Mouse (Mus musculus): ENCODE results near the gene Taok3. TPM values are rescaled to one million over a fixed set of nuclear protein-coding genes. Genes with fewer than 3 reads are reported as not detected.
A peak's percentile ranks its signal among the peaks of the same experiment; 100 is the strongest.

The Taok3 gene
- polyA plus RNA-seq, 1 experiment from 2014 or later, result 58.1 TPM

DNA sequence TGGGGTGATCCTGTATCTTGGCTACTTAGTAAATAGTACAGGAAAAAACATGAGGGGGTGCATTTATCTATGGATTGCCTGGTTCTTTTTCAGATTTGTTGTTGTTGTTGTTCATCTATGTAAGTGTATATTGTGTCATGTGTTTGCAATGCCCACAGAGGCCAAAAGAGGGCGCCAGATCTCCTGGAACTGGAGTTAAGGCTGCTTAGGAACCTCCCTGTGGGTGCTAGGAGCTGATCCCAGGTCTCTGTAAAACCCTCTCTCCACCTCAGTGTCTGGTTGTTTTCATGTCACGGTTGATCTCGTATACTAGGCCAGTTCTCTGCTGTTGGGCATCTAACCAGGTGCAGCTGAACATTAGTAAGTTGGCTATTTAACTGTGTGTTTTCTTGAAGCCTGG, 78.5 kb downstream of the Taok3 start:
- no peak overlapping the region for H3K4me3 ChIP-seq (replicated peaks; ENCODE audit: low read length)
- H3K27ac ChIP-seq (ENCODE audit: low read length), result no peak overlapping the region
- no peaks in the 10 kb centered on the region for H3K36me3 ChIP-seq (ENCODE audit: control insufficient read depth, insufficient read depth)
- H3K4me2 ChIP-seq (ENCODE audit: low read length), result no peak overlapping the region
- no peaks in the 10 kb centered on the region for H3K4me1 ChIP-seq (replicated peaks; ENCODE audit: control insufficient read depth, insufficient read depth, low read length)
- no peak overlapping the region for H3K9ac ChIP-seq (replicated peaks; ENCODE audit: low read depth, low read length)
- ATAC-seq, result no peak
- WGBS, result 73% methylated on average over 3 of the region's 3 CpGs
- H3K27me3 ChIP-seq (replicated peaks; ENCODE audit: control insufficient read depth, insufficient read depth, low read length), result no peaks in the 10 kb centered on the region
- H3K9me3 ChIP-seq (ENCODE audit: control insufficient read depth, low read length), result no peaks in the 10 kb centered on the region

DNA sequence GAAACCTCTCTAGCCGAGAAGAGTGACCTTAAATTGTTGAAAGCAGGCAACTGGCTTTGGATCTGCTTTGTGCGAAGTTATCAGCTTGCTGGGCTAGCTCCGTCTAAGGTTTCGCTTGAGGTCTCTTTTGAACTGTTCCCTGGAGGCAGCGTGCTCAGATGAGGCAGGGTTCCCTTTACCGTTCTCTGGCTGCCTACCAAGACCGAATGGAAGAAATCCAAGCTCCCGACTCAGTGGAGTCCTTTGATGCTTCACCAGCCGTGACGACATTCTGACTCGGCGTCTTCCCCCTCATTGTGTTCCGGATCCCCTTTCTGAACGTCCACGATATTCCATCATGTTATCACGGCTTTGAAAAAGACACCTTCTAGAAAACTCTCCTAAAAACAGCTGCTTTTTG, 87.4 kb downstream of the Taok3 start:
- Histone ChIP-seq H3K27me3 (replicated peaks; ENCODE audit: control insufficient read depth, insufficient read depth, low read length) (no peaks in the 10 kb centered on the region), H3K9ac (replicated peaks; ENCODE audit: low read depth, low read length) (no peak overlapping the region), H3K4me1 (replicated peaks; ENCODE audit: control insufficient read depth, insufficient read depth, low read length) (no peaks in the 10 kb centered on the region), H3K27ac (ENCODE audit: low read length) (no peak overlapping the region), H3K4me3 (replicated peaks; ENCODE audit: low read length) (no peak overlapping the region), H3K4me2 (ENCODE audit: low read length) (no peak overlapping the region), H3K36me3 (ENCODE audit: control insufficient read depth, insufficient read depth) (peaks cover 8% of the 10 kb centered on the region), H3K9me3 (ENCODE audit: control insufficient read depth, low read length) (peaks cover 5% of the 10 kb centered on the region; the same call in 1 of the 2 replicates)
- WGBS, result 61% methylated on average over 16 of the region's 16 CpGs
- no peak for ATAC-seq

DNA sequence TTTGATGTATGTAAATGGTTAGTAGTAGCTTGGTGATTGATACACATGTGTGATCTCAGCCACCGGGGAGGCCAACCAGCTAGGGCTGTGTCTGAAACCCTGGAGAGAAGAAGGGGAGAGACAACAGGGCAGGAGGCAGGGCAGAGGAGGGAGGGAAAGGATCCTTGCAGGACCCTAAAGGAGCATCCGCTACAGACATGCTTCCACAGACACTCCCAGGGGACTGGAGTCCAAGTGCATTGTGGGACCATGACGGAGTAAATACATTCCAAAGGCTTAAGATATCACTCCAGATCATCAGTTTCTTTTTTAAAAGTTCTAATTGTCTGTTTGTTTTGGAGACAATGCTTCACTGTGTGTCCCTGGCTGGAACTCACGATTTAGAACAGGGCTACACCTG, 94.1 kb downstream of the Taok3 start:
- Histone ChIP-seq H3K27ac (ENCODE audit: low read length) (no peak overlapping the region), H3K36me3 (ENCODE audit: control insufficient read depth, insufficient read depth) (peaks cover 4% of the 10 kb centered on the region), H3K9me3 (ENCODE audit: control insufficient read depth, low read length) (peaks cover under 1% of the 10 kb centered on the region; the same call in 1 of the 2 replicates), H3K4me1 (replicated peaks; ENCODE audit: control insufficient read depth, insufficient read depth, low read length) (no peaks in the 10 kb centered on the region), H3K4me2 (ENCODE audit: low read length) (no peak overlapping the region), H3K9ac (replicated peaks; ENCODE audit: low read depth, low read length) (no peak overlapping the region), H3K4me3 (replicated peaks; ENCODE audit: low read length) (no peak overlapping the region), H3K27me3 (replicated peaks; ENCODE audit: control insufficient read depth, insufficient read depth, low read length) (no peaks in the 10 kb centered on the region)
- 71% methylated on average over 4 of the region's 4 CpGs for WGBS
- no peak for ATAC-seq

DNA sequence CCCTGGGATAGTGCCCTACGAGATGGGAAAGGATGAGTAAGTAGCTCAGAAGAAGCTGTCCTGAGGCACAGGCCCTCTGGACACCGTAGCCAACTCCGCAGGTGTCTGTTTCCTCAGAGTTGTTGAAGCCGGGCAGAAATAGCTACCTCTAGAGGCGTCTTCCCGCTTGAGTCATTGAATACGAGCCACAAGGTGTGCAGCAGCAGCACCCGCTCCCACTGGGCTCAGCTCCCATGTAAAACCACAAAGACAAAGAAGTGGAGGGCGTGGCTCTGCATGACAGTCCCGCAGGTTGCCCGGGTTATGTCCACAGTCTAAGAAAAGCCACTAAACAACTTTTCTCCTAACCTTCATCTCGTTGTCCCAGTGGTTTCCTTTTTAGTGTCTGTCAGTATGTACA, 111.1 kb downstream of the Taok3 start:
- Histone ChIP-seq H3K27me3 (replicated peaks; ENCODE audit: control insufficient read depth, insufficient read depth, low read length) (no peaks in the 10 kb centered on the region), H3K27ac (ENCODE audit: low read length) (no peak overlapping the region), H3K9ac (replicated peaks; ENCODE audit: low read depth, low read length) (no peak overlapping the region), H3K4me3 (replicated peaks; ENCODE audit: low read length) (no peak overlapping the region), H3K4me1 (replicated peaks; ENCODE audit: control insufficient read depth, insufficient read depth, low read length) (no peaks in the 10 kb centered on the region), H3K9me3 (ENCODE audit: control insufficient read depth, low read length) (no peaks in the 10 kb centered on the region), H3K4me2 (ENCODE audit: low read length) (no peak overlapping the region), H3K36me3 (ENCODE audit: control insufficient read depth, insufficient read depth) (no peaks in the 10 kb centered on the region)
- 60% methylated on average over 12 of the region's 12 CpGs for WGBS
- no peak for ATAC-seq

DNA sequence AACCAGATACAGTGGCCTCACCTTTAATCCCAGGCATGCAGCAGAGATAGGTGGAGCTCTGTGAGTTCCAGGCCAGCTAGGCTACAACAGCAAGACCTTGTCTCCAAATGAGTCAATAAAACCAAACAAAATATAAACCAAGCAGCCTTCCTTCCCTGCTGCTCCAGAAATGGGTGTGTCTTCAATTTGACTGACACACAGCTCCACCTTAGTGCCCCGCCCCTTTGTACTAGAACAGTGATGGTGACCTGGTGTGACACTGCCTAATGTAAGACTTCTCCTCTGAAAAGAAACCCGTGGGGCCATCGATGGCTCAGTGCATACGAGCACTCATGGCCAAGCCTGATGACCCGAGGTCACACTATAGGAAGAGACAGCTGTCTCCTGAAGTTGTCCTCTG, 116.6 kb downstream of the Taok3 start:
- Histone ChIP-seq H3K9ac (replicated peaks; ENCODE audit: low read depth, low read length) (no peak overlapping the region), H3K4me2 (ENCODE audit: low read length) (no peak overlapping the region), H3K9me3 (ENCODE audit: control insufficient read depth, low read length) (no peaks in the 10 kb centered on the region), H3K36me3 (ENCODE audit: control insufficient read depth, insufficient read depth) (no peaks in the 10 kb centered on the region), H3K4me3 (replicated peaks; ENCODE audit: low read length) (no peak overlapping the region), H3K27me3 (replicated peaks; ENCODE audit: control insufficient read depth, insufficient read depth, low read length) (no peaks in the 10 kb centered on the region), H3K4me1 (replicated peaks; ENCODE audit: control insufficient read depth, insufficient read depth, low read length) (peaks cover 4% of the 10 kb centered on the region), H3K27ac (ENCODE audit: low read length) (no peak overlapping the region)
- WGBS, result 88% methylated on average over 5 of the region's 5 CpGs
- no peak for ATAC-seq

DNA sequence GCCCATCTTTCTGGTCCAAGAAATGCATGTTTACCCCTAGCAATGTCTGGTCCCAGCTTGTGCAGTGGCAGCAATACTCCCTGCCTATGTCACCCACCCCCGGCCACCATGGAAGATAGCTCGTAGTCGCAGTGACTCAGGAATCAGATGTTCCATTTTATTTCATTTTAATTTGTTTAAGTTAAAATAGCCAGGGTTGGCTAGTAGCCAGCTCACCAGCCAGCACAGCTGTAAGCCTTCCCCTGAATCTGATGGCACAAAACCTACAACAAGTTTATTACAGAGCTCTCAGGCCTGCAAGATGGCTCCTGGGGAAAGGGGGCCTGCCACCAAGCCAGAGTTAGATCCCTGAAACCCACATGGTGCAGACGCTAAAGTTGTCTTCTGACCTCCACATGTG, 119.2 kb downstream of the Taok3 start:
- Histone ChIP-seq H3K27ac (ENCODE audit: low read length) (no peak overlapping the region), H3K4me2 (ENCODE audit: low read length) (no peak overlapping the region), H3K4me1 (replicated peaks; ENCODE audit: control insufficient read depth, insufficient read depth, low read length) (peaks cover 19% of the 10 kb centered on the region), H3K9ac (replicated peaks; ENCODE audit: low read depth, low read length) (no peak overlapping the region), H3K27me3 (replicated peaks; ENCODE audit: control insufficient read depth, insufficient read depth, low read length) (no peaks in the 10 kb centered on the region), H3K9me3 (ENCODE audit: control insufficient read depth, low read length) (no peaks in the 10 kb centered on the region), H3K4me3 (replicated peaks; ENCODE audit: low read length) (no peak overlapping the region), H3K36me3 (ENCODE audit: control insufficient read depth, insufficient read depth) (no peaks in the 10 kb centered on the region)
- ATAC-seq, result no peak
- WGBS, result 72% methylated on average over 4 of the region's 4 CpGs

DNA sequence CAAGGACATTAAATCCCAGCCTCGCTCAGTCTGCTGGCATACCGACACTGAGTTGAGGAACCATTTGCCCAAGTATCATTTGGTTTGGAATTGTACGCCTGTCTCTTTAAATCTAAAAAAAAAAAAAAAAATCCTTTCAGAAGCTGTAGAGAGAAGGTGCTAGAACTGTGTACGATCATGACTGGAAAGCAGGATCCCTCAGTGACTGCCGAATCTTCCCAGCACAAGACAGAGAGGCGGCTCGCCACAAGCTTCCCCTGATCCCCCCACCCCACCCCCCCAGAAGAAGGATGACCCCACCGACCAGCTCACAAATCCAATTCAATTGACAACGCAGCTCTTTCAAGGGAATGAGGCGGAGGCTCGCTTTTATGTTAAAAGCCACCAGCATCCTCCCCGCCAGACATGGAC, 120.4 kb downstream of the Taok3 start:
- Histone ChIP-seq H3K36me3 (ENCODE audit: control insufficient read depth, insufficient read depth) (no peaks in the 10 kb centered on the region), H3K4me1 (replicated peaks; ENCODE audit: control insufficient read depth, insufficient read depth, low read length) (peaks cover 21% of the 10 kb centered on the region), H3K27me3 (replicated peaks; ENCODE audit: control insufficient read depth, insufficient read depth, low read length) (no peaks in the 10 kb centered on the region), H3K9me3 (ENCODE audit: control insufficient read depth, low read length) (no peaks in the 10 kb centered on the region), H3K27ac (ENCODE audit: low read length) (peak overlapping the region; percentile 96), H3K4me2 (ENCODE audit: low read length) (peak overlapping the region; percentile 72), H3K9ac (replicated peaks; ENCODE audit: low read depth, low read length) (peak overlapping the region; percentile 88), H3K4me3 (replicated peaks; ENCODE audit: low read length) (peak overlapping the region; percentile 73)
- peak; percentile 73 for ATAC-seq
- 2% methylated on average over 12 of the region's 12 CpGs for WGBS

DNA sequence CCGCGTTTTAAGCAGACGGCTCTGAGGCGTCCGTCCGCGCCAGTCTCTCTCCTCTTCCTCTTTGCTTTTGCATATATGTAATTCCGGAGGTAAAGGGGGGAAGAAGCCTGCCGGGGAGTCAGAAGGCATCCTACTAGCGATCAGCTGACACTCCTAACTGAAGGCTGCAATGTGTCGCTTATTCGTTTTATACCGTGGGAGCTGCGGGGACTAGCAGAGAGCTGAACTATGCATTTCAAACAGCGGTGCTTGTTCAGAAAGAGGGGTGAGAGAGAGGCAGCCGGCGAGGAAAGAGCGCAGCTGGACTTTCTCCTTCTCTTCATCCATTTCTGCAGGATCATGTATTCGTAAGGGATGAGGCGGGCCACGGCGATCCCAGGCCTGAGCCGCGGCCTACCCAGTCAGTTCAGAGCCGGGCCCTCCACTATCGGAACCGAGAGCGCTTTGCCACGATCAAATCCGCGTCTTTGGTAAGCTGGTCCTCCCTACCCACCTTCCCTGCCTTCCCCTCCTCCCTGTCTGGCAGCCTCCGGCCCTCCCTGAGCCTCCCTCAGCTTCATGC, 120.9 kb downstream of the Taok3 start:
- no peaks in the 10 kb centered on the region for H3K36me3 ChIP-seq (ENCODE audit: control insufficient read depth, insufficient read depth)
- H3K27ac ChIP-seq (ENCODE audit: low read length), result peak overlapping the region; percentile 96
- H3K27me3 ChIP-seq (replicated peaks; ENCODE audit: control insufficient read depth, insufficient read depth, low read length), result no peaks in the 10 kb centered on the region
- peak overlapping the region; percentile 73 for H3K4me3 ChIP-seq (replicated peaks; ENCODE audit: low read length)
- no peaks in the 10 kb centered on the region for H3K9me3 ChIP-seq (ENCODE audit: control insufficient read depth, low read length)
- peak; percentile 64 for ATAC-seq
- H3K4me2 ChIP-seq (ENCODE audit: low read length), result peak overlapping the region; percentile 72
- H3K9ac ChIP-seq (replicated peaks; ENCODE audit: low read depth, low read length), result peak overlapping the region; percentile 88
- 1% methylated on average over 32 of the region's 32 CpGs for WGBS
- H3K4me1 ChIP-seq (replicated peaks; ENCODE audit: control insufficient read depth, insufficient read depth, low read length), result peaks cover 21% of the 10 kb centered on the region

DNA sequence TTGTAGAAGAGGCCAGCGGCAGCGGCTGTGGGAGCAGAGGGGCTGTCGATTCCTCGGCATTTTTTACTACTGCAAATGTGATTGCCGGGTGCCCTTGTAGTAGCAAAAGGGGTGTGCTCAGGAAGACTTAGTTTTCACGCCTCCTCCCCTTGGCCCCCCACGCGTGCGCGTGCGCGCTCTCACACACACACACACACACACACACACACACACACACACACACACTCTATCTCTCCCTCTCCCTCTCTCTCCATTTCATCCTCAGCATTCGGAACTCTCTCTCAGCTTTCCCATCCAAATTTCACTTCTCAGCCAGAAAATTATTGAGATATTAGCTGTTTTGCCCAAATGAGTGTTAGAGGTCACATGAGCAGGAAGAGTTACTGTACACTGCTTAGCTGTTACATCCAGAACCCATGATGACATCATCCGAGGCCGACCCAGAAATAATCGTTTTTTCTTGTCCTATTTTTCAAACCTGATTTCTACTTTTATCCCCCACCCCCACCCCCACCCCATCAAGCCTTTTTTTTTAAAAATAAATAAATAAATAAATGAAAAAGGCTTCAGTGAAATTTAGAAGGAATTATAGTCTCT, 122.1 kb downstream of the Taok3 start:
- Histone ChIP-seq H3K9ac (replicated peaks; ENCODE audit: low read depth, low read length) (peak overlapping the region; percentile 88), H3K4me1 (replicated peaks; ENCODE audit: control insufficient read depth, insufficient read depth, low read length) (peaks cover 21% of the 10 kb centered on the region), H3K4me3 (replicated peaks; ENCODE audit: low read length) (peak overlapping the region; percentile 73), H3K27ac (ENCODE audit: low read length) (peak overlapping the region; percentile 96), H3K4me2 (ENCODE audit: low read length) (peak overlapping the region; percentile 72), H3K36me3 (ENCODE audit: control insufficient read depth, insufficient read depth) (no peaks in the 10 kb centered on the region), H3K9me3 (ENCODE audit: control insufficient read depth, low read length) (no peaks in the 10 kb centered on the region), H3K27me3 (replicated peaks; ENCODE audit: control insufficient read depth, insufficient read depth, low read length) (no peaks in the 10 kb centered on the region)
- peak; percentile 27 for ATAC-seq
- 51% methylated on average over 16 of the region's 16 CpGs for WGBS
